Mouse (Mus musculus) natural killer cell, adult 2 months (primary cell): ENCODE results near the gene Gm45808.
"Not testable (repeated sequence)": the region's sequence is repeated elsewhere in the genome, so short reads cannot be mapped to it uniquely, and the experiment has no call there.

Experiments
- DNase-seq, 2 experiments: peaks; one replicate each; pipeline ENCODE4 v3.0.0; 2022; ENCODE audit warnings: low spot score in 2 of 2

Gm45808 gene

GRCm38 (mm10) chr7:45470869-45471268, 15.7 kb downstream of the Gm45808 start:
- peak; percentile 57 to 73 for DNase-seq

- DNase-seq, result no peak
Observed at GRCm38 (mm10) chr7:45467090-45467670, 19.4 kb downstream of the Gm45808 start.

- DNase-seq, result peak; percentile 91 to 94
Observed at GRCm38 (mm10) chr7:45466283-45467089, 20.1 kb downstream of the Gm45808 start, which contains the start of gene Bax. TSS of gene Bax (minus strand) at chr7:45466898.

DNA sequence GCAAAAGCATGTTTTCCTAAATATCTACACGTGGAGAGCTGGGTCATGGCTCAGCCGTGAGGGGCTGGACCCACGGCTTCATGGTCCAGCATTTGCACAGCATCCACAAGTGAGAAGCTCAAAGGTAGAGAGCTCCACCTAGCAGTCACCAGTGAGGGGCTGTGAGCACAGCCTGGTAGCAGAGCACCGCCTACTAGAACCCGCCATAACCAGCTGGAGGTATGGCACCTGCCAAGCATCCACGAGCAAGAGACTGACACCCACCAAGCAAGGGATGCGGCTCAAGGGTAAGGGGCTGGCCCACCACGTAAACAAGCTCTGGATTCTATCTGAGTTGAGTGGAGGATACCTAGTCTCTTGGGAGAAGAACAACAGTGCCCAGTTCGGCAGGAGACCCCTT, 21.1 kb downstream of the Gm45808 start:
- no peak for DNase-seq

DNA sequence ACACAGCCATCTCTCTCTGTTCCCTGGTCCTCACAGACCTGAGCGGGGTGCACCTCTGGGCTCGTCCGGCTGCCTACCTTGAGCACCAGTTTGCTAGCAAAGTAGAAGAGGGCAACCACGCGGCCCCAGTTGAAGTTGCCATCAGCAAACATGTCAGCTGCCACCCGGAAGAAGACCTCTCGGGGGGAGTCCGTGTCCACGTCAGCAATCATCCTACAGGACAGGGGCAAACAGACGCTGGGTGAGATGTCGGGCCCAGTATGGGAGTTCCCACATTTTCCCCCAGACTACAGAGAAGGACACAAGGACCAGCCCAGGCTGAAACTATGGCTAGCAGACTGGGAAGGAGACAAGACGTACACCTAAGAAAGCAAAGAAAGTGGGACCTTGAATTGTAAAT, 21.5 kb downstream of the Gm45808 start:
- DNase-seq, result no peak

- DNase-seq, result no peak
Observed at GRCm38 (mm10) chr7:45463987-45464778, 22.4 kb downstream of the Gm45808 start.

DNA sequence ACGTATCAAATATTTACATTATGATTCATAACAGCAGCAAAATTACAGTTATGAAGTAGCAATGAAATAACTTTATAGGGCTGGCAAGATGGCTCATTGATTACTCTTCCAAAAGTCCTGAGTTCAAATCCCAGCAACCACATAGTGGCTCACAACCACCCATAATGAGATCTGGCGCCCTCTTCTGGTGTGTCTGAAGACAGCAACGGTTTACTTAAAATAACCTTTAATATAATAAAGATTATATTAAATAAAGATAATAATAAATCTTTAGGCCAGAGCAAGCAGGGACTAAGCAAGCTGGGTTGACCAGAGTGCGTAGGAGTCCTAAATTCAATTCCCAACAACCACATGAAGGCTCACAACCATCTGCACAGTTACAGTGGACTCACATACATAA, 23.7 kb downstream of the Gm45808 start:
- DNase-seq, result not testable (repeated sequence)

GRCm38 (mm10) chr7:45462325-45462724, 24.3 kb downstream of the Gm45808 start:
- DNase-seq, result no peak

DNA sequence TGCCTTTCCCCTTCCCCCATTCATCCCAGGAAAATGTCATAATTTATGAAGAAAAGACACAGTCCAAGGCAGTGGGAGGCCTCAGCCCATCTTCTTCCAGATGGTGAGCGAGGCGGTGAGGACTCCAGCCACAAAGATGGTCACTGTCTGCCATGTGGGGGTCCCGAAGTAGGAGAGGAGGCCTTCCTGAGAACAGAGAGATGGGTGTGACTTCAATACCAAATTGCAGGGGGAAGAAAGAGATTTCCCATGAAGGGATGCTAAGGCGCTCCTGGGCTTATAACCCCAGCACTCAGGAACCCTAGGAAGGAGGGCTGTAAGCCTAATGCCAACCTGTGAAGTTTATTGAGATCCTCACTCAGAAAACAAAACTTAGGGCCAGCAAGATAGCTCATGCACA, 24.8 kb downstream of the Gm45808 start:
- DNase-seq, result no peak

DNA sequence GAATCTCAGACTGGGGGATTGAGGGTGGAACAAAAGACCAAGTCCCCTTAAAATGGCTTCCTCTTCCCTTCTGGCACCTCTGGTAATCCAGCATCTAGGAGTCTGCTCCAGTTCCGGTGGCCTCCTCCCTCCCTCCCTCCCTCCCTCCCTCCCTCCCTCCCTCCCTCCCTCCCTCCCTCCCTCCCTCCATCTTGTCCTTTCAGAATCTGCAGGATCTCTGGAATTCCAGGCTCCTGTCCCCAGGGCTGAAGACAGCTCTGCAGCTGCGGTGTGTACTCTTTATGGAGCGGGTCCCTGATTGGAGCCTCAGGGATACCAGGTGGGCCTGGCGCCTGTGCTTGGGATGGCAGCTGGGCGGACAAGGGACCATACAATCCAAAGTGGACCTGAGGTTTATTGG, 25.3 kb downstream of the Gm45808 start:
- no peak for DNase-seq

DNA sequence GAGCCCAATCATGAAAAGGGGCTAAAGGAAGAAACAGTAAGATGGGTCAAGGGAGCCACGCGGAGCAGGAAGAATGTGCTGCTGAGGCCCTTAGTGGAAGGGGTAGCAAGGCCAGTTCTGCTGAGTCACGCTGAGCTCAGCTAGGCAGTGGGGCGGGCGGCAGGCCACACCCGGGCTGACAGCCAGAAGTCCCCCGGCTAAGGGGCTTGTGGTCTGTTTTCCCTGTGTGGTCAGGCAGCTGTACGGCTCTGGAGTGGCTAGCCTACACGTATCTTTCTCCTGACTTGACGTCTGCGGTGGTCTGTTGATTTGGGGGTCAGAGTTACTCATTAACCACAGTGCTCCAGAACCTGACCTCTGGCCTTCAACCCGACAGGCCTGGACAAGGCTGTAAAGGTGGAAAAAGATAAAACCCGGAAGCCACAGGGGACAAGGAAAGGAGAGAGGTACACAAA, 25.7 kb downstream of the Gm45808 start:
- peak; percentile 38 to 46 for DNase-seq

GRCm38 (mm10) chr7:45460377-45460776, 26.2 kb downstream of the Gm45808 start:
- DNase-seq, result no peak

DNA sequence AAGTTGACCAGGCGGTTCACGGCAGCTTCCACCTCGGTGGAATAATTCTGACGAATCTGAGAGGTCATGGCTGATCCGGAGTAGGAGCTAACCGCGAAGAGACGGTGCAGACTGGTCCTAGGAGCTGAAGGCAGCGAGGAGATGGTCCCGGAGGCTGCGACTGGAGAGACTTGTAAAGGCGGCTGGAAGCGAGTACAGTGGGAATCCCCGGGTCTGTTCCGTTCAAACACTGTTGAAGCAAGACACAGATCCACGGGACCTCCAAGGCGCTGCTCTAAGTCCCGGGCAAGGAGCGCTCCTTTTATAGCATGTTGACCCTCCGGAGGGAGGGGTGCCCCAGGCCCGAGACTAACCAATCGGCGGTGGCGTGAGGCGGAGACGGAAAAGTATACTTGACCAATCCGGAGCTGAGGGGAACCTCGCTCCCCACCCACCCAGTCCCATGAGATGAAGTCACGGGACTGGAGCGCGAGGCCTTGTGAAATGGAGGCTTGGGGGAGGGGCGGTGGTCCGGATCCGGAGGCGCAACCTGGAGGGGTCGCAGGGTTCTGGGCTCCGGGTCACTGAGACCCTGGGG, 27.0 kb downstream of the Gm45808 start, which contains the start of gene Ftl1:
Ftl1 (minus strand) TSS at position 321 of the 577 bp plus-strand sequence.
- DNase-seq, result peak; percentile 93 to 96

- peak; percentile 73 to 76 for DNase-seq
Observed at GRCm38 (mm10) chr7:45458748-45459563, 27.7 kb downstream of the Gm45808 start.

DNA sequence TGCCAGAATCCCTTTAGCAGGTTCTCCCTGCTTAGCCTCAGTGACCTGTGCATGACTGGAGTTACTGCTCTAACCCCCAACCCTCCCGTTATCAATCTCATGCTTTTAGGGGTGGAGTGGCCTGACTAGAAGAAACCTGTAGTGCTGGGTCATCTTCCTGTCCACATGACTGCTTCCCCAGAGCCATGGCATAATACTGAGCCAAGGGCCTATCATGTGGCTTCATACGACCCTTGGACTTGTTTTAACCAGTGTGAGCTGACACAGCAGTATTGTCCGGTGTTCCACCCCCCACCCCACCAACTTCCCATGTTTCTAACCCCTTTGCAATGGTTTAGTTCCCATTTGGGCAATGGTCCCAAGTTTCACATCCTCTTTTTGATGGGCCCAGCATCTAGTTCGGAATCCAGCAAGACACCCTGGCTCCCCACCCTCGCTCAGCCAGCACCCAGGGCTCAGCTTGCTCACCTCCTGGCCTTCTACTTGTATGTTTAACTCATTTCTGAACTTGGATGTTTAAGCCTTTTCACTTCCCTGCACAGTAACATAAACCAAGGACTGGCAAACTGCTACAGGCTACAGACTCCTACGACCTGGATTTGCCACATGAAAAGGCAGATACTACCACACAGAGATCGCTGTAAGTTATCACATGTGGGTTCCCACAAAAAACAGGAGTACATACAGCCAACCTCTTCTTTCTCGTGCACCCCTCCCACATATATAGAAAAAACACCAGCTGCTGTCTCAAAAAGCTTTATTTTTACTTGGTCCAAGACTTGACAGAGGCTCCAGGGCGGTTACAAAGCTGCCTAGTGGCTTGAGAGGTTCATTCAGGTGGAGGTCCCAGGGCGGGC, 29.2 kb downstream of the Gm45808 start:
- DNase-seq, result peak in 1 of 2 experiments; percentile 45

- DNase-seq, result no peak
Observed at GRCm38 (mm10) chr7:45456721-45457203, 29.8 kb downstream of the Gm45808 start.

DNA sequence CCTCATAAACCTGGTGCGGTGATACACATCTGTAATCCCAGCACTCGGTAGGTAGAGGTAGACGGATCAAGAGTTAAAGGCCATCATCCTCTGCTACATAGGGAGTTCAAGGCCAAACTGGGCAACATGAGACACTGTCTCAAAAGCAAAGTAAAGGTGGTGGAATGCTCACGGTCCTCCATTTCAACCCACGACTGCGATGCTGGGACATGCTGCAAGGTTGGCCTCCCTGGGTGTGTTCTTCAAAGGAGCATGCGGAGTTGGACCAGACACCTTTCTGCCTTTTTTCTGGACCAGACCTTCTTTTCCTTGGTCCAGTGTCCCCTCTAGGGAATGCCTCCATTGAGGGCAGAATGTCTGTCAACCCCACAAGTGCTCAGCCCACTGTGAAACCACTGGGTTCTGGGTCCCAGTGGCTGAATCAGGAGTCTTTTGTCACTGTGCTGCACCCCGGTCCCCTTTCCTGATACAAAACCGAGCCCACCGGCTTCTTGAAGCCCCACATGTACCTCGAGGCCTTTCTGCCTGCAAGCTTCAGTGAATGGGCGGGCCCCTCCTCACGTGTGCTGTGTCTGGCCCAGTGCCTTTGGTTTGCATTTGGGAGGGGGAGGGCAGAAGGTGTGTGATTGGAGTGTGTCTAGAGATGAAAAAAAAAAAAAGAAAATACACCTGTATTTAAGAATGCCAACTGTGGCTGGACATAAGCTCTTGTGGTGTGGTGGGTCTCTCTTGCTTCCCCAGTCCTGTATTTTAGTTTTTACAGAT, 30.5 kb downstream of the Gm45808 start:
- DNase-seq, result no peak

GRCm38 (mm10) chr7:45454971-45455370, 31.6 kb downstream of the Gm45808 start:
- no peak for DNase-seq

GRCm38 (mm10) chr7:45451344-45451982, 35.1 kb downstream of the Gm45808 start:
- peak; percentile 72 to 88 for DNase-seq
